Comparison of ENCODE assay signal across 8 mouse cellular contexts in the genomic region with DNA sequence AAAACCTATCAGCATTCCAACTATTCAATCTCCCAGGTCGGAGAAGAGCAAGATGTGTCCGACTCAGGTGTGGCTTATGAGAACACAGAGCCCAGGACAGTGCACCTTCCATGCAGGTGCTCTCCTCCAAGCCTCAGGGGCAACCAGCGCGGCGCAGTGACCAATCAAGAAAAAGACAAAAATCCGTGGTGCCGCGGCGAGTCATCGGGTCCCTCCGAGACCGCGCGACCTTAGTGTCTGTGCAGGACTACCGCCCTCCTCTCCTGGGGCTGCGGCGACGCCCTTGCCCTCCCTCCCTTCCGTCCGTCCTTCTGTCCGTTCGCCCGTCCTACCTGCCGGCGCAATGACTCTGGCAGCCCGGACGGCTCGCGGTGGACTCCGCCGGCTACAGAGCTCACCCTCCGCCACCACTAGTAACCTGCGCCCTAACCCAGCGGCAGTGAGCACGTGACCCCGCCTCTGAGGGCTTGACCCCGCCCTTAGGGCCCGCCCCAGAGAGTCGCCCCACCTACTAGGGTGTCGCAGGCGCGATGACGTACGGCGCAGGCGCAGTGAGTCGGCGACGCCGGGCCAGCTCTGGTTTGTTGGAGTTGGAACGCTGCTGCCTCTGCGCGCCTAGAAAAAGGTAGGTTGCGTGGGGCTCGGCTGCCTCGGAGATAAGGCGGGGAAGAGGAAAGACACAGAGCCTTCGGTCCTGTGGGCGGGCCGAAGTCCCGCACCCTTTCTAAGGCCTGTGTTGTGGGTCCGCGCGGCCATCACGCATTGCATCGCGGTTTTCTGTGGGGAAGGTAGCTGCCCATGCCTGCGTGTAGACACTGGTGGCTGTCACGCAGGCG. TPM values are rescaled to one million over a fixed set of nuclear protein-coding genes. Genes with fewer than 3 reads are reported as not detected.
DNase-seq lines count a peak whose midpoint lies in the region; ATAC-seq and TF ChIP-seq lines count a peak whose summit lies in the region.

A gene (minus strand): TSS at position 455 of the 836 bp plus-strand sequence.
A gene (plus strand): TSS at position 500 of the 836 bp plus-strand sequence.

- peak; percentile 97 for ATAC-seq in erythroblast, adult 5-6 weeks (replicated peaks; ENCODE audit: low FRiP score, poor library complexity, severe bottlenecking)
- ATAC-seq in heart, embryonic 11.5 days (replicated peaks; ENCODE audit: insufficient number of reproducible peaks, low FRiP score, low TSS enrichment): peak; percentile 100
- peak; percentile 99 for ATAC-seq in kidney, embryonic 16.5 days (ENCODE audit: low FRiP score, low TSS enrichment)

- H3K9me3 ChIP-seq in heart, embryonic 11.5 days (replicated peaks; ENCODE audit: control insufficient read depth, low read length): no peaks in the 10 kb centered on the region
- no peaks in the 10 kb centered on the region for H3K9me3 ChIP-seq in kidney, embryonic 16.5 days (ENCODE audit: low read length)

- H3K4me3 ChIP-seq in heart, embryonic 11.5 days (ENCODE audit: low read depth, low read length): peak within 1 kb of the TSS; percentile 69
- H3K4me3 ChIP-seq in kidney, embryonic 16.5 days (ENCODE audit: low read length): peak within 1 kb of the TSS; percentile 78
- H3K4me3 ChIP-seq in liver, adult 2 months (ENCODE audit: insufficient read depth, low read depth, low read length): peak within 1 kb of the TSS; percentile 87
- peak within 1 kb of the TSS; percentile 95 for H3K4me3 ChIP-seq in myocyte

- H3ac ChIP-seq in myocyte (ENCODE audit: control insufficient read depth, insufficient read length): peak within 1 kb of the TSS; percentile 61

- peak; percentile 67 for TF ChIP-seq POLR2A in liver, adult 2 months (IDR thresholded peaks at IDR 0.05; ENCODE audit: extremely low read depth, insufficient read depth, low read length)
- peak; percentile 89 for TF ChIP-seq POLR2A in myocyte (IDR thresholded peaks at IDR 0.05; ENCODE audit: insufficient read length, low read depth)

- peak within 1 kb of the TSS; percentile 82 for H3K9ac ChIP-seq in heart, embryonic 11.5 days (ENCODE audit: low read depth, low read length)
- H3K9ac ChIP-seq in kidney, embryonic 16.5 days (replicated peaks; ENCODE audit: low read length): peak within 1 kb of the TSS; percentile 82
- H3K9ac ChIP-seq in liver, adult 2 months (ENCODE audit: low read depth, low read length): peak within 1 kb of the TSS; percentile 94

- peaks cover 6% of the 10 kb centered on the region; the same call in 1 of the 2 replicates for H3K36me3 ChIP-seq in heart, embryonic 11.5 days (ENCODE audit: control insufficient read depth, insufficient read depth, low read length)
- peaks cover 12% of the 10 kb centered on the region; the same call in 1 of the 2 replicates for H3K36me3 ChIP-seq in kidney, embryonic 16.5 days (ENCODE audit: insufficient read depth, low read length)
- peaks cover 5% of the 10 kb centered on the region; the same call in 1 of the 2 replicates for H3K36me3 ChIP-seq in liver, adult 2 months (ENCODE audit: control insufficient read depth, insufficient read depth, low read length)
- H3K36me3 ChIP-seq in myocyte (ENCODE audit: control insufficient read depth, insufficient read depth): peaks cover 19% of the 10 kb centered on the region
- H3K36me3 ChIP-seq in splenic B cell, adult 2 months (ENCODE audit: control insufficient read depth, insufficient read depth, low read length, poor library complexity, severe bottlenecking): peaks cover 2% of the 10 kb centered on the region; the same call in 1 of the 2 replicates

- peak; percentile 99 for DNase-seq in B cell, adult 2 months
- peak; percentile 98 for DNase-seq in brain, adult 2 months (ENCODE audit: low read depth, low spot score)
- peak; percentile 88 for DNase-seq in liver, adult 2 months (ENCODE audit: extremely low read depth, low read depth, low spot score)
- DNase-seq in splenic B cell, adult 2 months (ENCODE audit: low read depth, low spot score): peak; percentile 98

- H3K4me2 ChIP-seq in heart, embryonic 11.5 days: peak within 1 kb of the TSS; percentile 80
- H3K4me2 ChIP-seq in kidney, embryonic 16.5 days (replicated peaks; ENCODE audit: low read depth, low read length): peak within 1 kb of the TSS; percentile 81
- H3K4me2 ChIP-seq in myocyte (ENCODE audit: low read depth): peak within 1 kb of the TSS; percentile 86

- TF ChIP-seq CTCF in liver, adult 2 months (IDR thresholded peaks at IDR 0.05; ENCODE audit: low read depth, low read length): no peak

- no peaks in the 10 kb centered on the region for H3K79me2 ChIP-seq in liver, adult 2 months (ENCODE audit: control insufficient read depth, insufficient read depth, low read length)
- peaks cover 28% of the 10 kb centered on the region for H3K79me2 ChIP-seq in myocyte (ENCODE audit: control insufficient read depth, insufficient read depth)

- peaks cover 4% of the 10 kb centered on the region; the same call in 1 of the 2 replicates for H3K4me1 ChIP-seq in heart, embryonic 11.5 days (ENCODE audit: control insufficient read depth, insufficient read depth, low read length)
- peaks cover 10% of the 10 kb centered on the region for H3K4me1 ChIP-seq in kidney, embryonic 16.5 days (ENCODE audit: insufficient read depth, low read length)
- peaks cover 4% of the 10 kb centered on the region for H3K4me1 ChIP-seq in liver, adult 2 months (ENCODE audit: control insufficient read depth, insufficient read depth, low read length)

- peak within 1 kb of the TSS; percentile 67 for H3K27ac ChIP-seq in heart, embryonic 11.5 days (ENCODE audit: low read depth, low read length)
- H3K27ac ChIP-seq in kidney, embryonic 16.5 days (ENCODE audit: low read length): peak within 1 kb of the TSS; percentile 86
- H3K27ac ChIP-seq in liver, adult 2 months (replicated peaks; ENCODE audit: insufficient read depth, low read depth, low read length): peak within 1 kb of the TSS; percentile 62

- H3K27me3 ChIP-seq in heart, embryonic 11.5 days (ENCODE audit: control insufficient read depth, insufficient read depth, low read length): no peaks in the 10 kb centered on the region
- H3K27me3 ChIP-seq in kidney, embryonic 16.5 days (ENCODE audit: insufficient read depth, low read length): no peaks in the 10 kb centered on the region
- no peaks in the 10 kb centered on the region for H3K27me3 ChIP-seq in liver, adult 2 months (ENCODE audit: control insufficient read depth, insufficient read depth, low read length)
- H3K27me3 ChIP-seq in myocyte (ENCODE audit: control insufficient read depth, insufficient read depth, insufficient read length): no peaks in the 10 kb centered on the region
- no peaks in the 10 kb centered on the region for H3K27me3 ChIP-seq in splenic B cell, adult 2 months (ENCODE audit: control insufficient read depth, insufficient read depth, low read length, poor library complexity, severe bottlenecking)

- WGBS in heart, embryonic 11.5 days (ENCODE audit: insufficient replicate concordance): under 1% methylated on average over 70 of the region's 70 CpGs
- WGBS in kidney, embryonic 16.5 days: under 1% methylated on average over 70 of the region's 70 CpGs
- under 1% methylated on average over 70 of the region's 70 CpGs for WGBS in liver, adult 2 months

TF ChIP-seq in myocyte, 11 proteins besides CTCF, POLR2A, EP300 and RAD21:
- no peak for TF ChIP-seq CEBPB (IDR thresholded peaks at IDR 0.05; ENCODE audit: insufficient read depth, poor library complexity, severe bottlenecking)
- no peak for TF ChIP-seq TCF3 (IDR thresholded peaks at IDR 0.05; ENCODE audit: insufficient read length, low read depth)
- no peak for TF ChIP-seq E2F4 (IDR thresholded peaks at IDR 0.05; ENCODE audit: insufficient read depth)
- TF ChIP-seq USF1 (IDR thresholded peaks at IDR 0.05; ENCODE audit: low read depth): peak; percentile 89
- peak; percentile 56 for TF ChIP-seq SRF (IDR thresholded peaks at IDR 0.05; ENCODE audit: control insufficient read depth, insufficient read length, low read depth)
- TF ChIP-seq TCF12 (IDR thresholded peaks at IDR 0.05; ENCODE audit: insufficient read depth, poor library complexity, severe bottlenecking): no peak
- TF ChIP-seq MYOD1 (IDR thresholded peaks at IDR 0.05; ENCODE audit: control insufficient read depth in 1 of 3, insufficient read length in 2 of 3, low read depth in 2 of 3): no peak
- no peak for TF ChIP-seq MAX (IDR thresholded peaks at IDR 0.05; ENCODE audit: low read depth)
- no peak for TF ChIP-seq REST (IDR thresholded peaks at IDR 0.05; ENCODE audit: insufficient read depth, insufficient read length)
- TF ChIP-seq POLR2AphosphoS2 (IDR thresholded peaks at IDR 0.05; ENCODE audit: insufficient read length, low read depth): peak; percentile 77
- TF ChIP-seq MYOG (IDR thresholded peaks at IDR 0.05; ENCODE audit: control insufficient read depth in 1 of 3, insufficient read depth in 1 of 3, insufficient read length in 2 of 3, low read depth in 2 of 3): no peak

RNA-seq across cellular contexts. Expression of the first gene that starts in this region (rescaled TPM):
- total RNA-seq in erythroblast, adult 5-6 weeks (2015; ENCODE audit: low replicate concordance): 1.3 TPM in 1 of 2 replicates, not detected in the other
- total RNA-seq in erythroblast, adult 5-6 weeks (2017; ENCODE audit: low replicate concordance): 2.4 TPM in 1 of 2 replicates, not detected in the other
- 3.1 and 4.3 TPM in 2 replicates for polyA plus RNA-seq in heart, embryonic 11.5 days (2014; fragmentation: Nextera tagmentation; extraction: Ambion mirVana)
- 5.1 and 6.0 TPM in 2 replicates for polyA plus RNA-seq in kidney, embryonic 16.5 days (2015; fragmentation: Nextera tagmentation; extraction: Ambion mirVana)
- total RNA-seq in liver, adult 2 months (2014; rRNA removed): 3.9 and 4.6 TPM in 2 replicates
- polyA plus RNA-seq in liver, adult 2 months (2012; rRNA removed): 1.3 and 2.0 TPM in 2 replicates
- polyA plus RNA-seq in myocyte (2012; fragmentation: generic; extraction: Trizol): 3.5 TPM

RNA-seq across cellular contexts. Expression of the second gene that starts in this region (rescaled TPM):
- 13.8 and 27.4 TPM in 2 replicates for total RNA-seq in erythroblast, adult 5-6 weeks (2015; ENCODE audit: low replicate concordance)
- 14.9 and 15.5 TPM in 2 replicates for total RNA-seq in erythroblast, adult 5-6 weeks (2017; ENCODE audit: low replicate concordance)
- polyA plus RNA-seq in heart, embryonic 11.5 days (2014; fragmentation: Nextera tagmentation; extraction: Ambion mirVana): 138 and 158 TPM in 2 replicates
- polyA plus RNA-seq in kidney, embryonic 16.5 days (2015; fragmentation: Nextera tagmentation; extraction: Ambion mirVana): 153 and 156 TPM in 2 replicates
- total RNA-seq in liver, adult 2 months (2014; rRNA removed): 12.8 and 18.3 TPM in 2 replicates
- polyA plus RNA-seq in liver, adult 2 months (2012; rRNA removed): 13.2 and 18.1 TPM in 2 replicates
- polyA plus RNA-seq in myocyte (2012; fragmentation: generic; extraction: Trizol): 72.8 TPM

Comparison
In these comparisons a context has a peak if more than half of its experiments do, and no peak if none do; other contexts are left out.
1. Peak in every context shown above with its lines: DNase-seq, ATAC-seq, H3K4me3 ChIP-seq and H3K27ac ChIP-seq.